Mouse (Mus musculus): Measurements from ENCODE around the gene Mfsd2a.

GRCm38 (mm10) chr4:122996618-122997381 lies 35.8 kb upstream of the Mfsd2a start:
- TF ChIP-seq CTCF (IDR thresholded peaks at IDR 0.05) (peak; percentile 55), EP300 (IDR thresholded peaks at IDR 0.05) (no peak)
